8 mouse cellular contexts compared by ENCODE assay signal in the genomic region with DNA sequence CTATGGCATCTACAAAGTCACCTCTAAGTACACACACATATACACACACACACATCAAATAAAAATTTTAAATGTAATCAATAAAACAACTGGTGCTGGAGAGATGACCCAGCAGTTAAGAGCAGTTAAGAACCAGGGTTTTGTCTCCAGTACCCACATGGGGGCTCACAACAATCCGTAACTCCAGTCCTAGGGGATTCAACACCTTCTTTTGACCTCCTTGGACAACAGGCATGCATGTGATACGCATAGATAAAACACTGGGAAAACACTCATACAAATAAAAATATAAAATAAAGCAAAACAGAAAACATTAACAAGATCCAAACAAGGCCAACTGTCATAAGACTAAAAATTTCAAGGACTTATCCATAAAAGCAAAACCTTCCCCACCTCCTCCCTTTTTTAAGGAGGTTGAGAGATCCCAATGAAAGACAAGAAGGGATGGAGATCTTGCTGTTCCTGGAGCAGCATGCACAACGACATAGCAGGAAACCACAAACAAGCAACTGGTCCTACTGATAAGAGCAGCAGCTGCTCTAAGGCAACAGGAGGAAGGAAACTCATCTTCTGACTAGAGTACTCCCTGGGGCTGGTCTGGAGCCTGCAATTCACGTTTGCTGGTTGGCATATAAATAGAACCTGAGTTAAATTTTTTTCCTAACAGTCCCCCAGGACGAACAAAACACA.
A peak's percentile ranks its signal among the peaks of the same experiment; 100 is the strongest.
DNase-seq lines count a peak whose midpoint lies in the region; ATAC-seq and TF ChIP-seq lines count a peak whose summit lies in the region.
"Had no signal": no experiment of that assay in that cellular context is flagged by ENCODE, and none has a peak within 500 bp of the region (broad histone marks: within the 10 kb centered on the region; RNA-seq: fewer than 3 reads in every experiment).

No protein-coding gene starts in this region.

- ATAC-seq in granulocyte monocyte progenitor cell, adult 5-6 weeks (replicated peaks; ENCODE audit: poor library complexity, severe bottlenecking) = peak; percentile 88

- no peak overlapping the region for H3K4me3 ChIP-seq in olfactory bulb, adult 2 months (ENCODE audit: insufficient read depth, low read depth, low read length)
- H3K4me3 ChIP-seq in cerebellum, adult 2 months (replicated peaks; ENCODE audit: insufficient read depth, low read depth, low read length) = no peak overlapping the region
- H3K4me3 ChIP-seq: embryonic facial prominence, embryonic 15.5 days had no signal

- TF ChIP-seq CTCF in olfactory bulb, adult 2 months (IDR thresholded peaks at IDR 0.05; ENCODE audit: insufficient read depth, low read depth, low read length) = no peak
- TF ChIP-seq CTCF in cerebellum, adult 2 months (IDR thresholded peaks at IDR 0.05; ENCODE audit: borderline replicate concordance, insufficient read depth, low read depth, low read length) = no peak

- H3K27ac ChIP-seq in olfactory bulb, adult 2 months (ENCODE audit: insufficient read depth, low read depth, low read length) = 0 out of 2 replicates have a peak overlapping the region, but pooled peaks have one; percentile 17
- no peak overlapping the region for H3K27ac ChIP-seq in cerebellum, adult 2 months (ENCODE audit: insufficient read depth, low read length)

- peaks cover 6% of the 10 kb centered on the region for H3K4me1 ChIP-seq in olfactory bulb, adult 2 months (ENCODE audit: control insufficient read depth, insufficient read depth, low read length)
- peaks cover 29% of the 10 kb centered on the region for H3K4me1 ChIP-seq in cerebellum, adult 2 months (ENCODE audit: control insufficient read depth, insufficient read depth, low read length)

- no peaks in the 10 kb centered on the region for H3K27me3 ChIP-seq in cerebellum, adult 2 months (ENCODE audit: control insufficient read depth, insufficient read depth, low read length)
- H3K27me3 ChIP-seq: embryonic facial prominence, embryonic 15.5 days had no signal

- peak; percentile 31 for DNase-seq in brain, adult 2 months (ENCODE audit: low read depth, low spot score)
- peak; percentile 59 for DNase-seq in kidney, postnatal 14 days
- no peak for DNase-seq in cerebellum, postnatal 25 days
- DNase-seq in left cerebral cortex, postnatal 36 days (ENCODE audit: low spot score in 2 of 2) = no peak
- no peak for DNase-seq in cerebellum, adult 2 months

- WGBS in olfactory bulb, adult 2 months = 43% methylated on average over 5 of the region's 5 CpGs
- 46% methylated on average over 5 of the region's 5 CpGs for WGBS in cerebellum, adult 2 months

- TF ChIP-seq POLR2A in olfactory bulb, adult 2 months (IDR thresholded peaks at IDR 0.05; ENCODE audit: insufficient read depth, low read depth, low read length) = no peak
- no peak for TF ChIP-seq POLR2A in cerebellum, adult 2 months (IDR thresholded peaks at IDR 0.05; ENCODE audit: borderline replicate concordance, insufficient read depth, low read length)

- intact Hi-C loops in left cerebral cortex, postnatal 36 days (cut with DNase I) = no loop called here

Comparison
In these comparisons a context has a peak if more than half of its experiments do, and no peak if none do; other contexts are left out.
1. DNase-seq: peak in brain, adult 2 months (single experiment) and kidney, postnatal 14 days (single experiment); none in cerebellum, postnatal 25 days (0 of 2), left cerebral cortex, postnatal 36 days (0 of 2) and cerebellum, adult 2 months (0 of 2).